Mouse (Mus musculus): ENCODE measurements around the gene Vmn1r16. TPM values are rescaled to one million over a fixed set of nuclear protein-coding genes. Genes with fewer than 3 reads are reported as not detected.
"Not testable (repeated sequence)": the region's sequence is repeated elsewhere in the genome, so short reads cannot be mapped to it uniquely, and the experiment has no call there.

The Vmn1r16 gene
- polyA plus RNA-seq (2014; fragmentation: Nextera tagmentation; extraction: Ambion mirVana) = not detected in 2 replicates

DNA sequence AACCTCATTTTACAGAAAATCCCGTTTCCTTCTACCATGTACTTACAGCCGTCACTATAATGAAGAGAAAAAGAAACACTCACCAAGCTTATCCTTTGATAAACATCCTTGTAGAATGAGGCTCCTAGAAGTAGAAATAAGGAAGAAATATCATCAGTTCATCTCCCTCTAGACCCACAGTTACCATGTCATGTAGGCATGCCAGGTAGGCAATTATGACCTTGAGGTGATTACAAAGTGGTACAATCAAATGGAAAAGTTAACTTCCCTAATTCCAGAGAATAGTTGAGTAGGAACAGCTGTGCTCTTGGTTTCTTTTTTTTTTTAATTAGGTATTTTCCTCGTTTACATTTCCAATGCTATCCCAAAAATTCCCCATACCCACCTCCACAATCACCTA lies at the start of gene Vmn1r16:
Gene Vmn1r16 (minus strand): TSS at position 101 of the 400 bp plus-strand sequence.
- no peaks in the 10 kb centered on the region for H3K4me1 ChIP-seq (ENCODE audit: control insufficient read depth, insufficient read depth, low read length)
- H3K27ac ChIP-seq (ENCODE audit: low read depth, low read length) = no peak within 1 kb of the TSS
- no peaks in the 10 kb centered on the region for H3K36me3 ChIP-seq (ENCODE audit: control insufficient read depth, insufficient read depth, low read length)
- 80% methylated on average over 3 of the region's 3 CpGs for WGBS
- no peak within 1 kb of the TSS for H3K4me2 ChIP-seq (ENCODE audit: low read depth, low read length)
- H3K4me3 ChIP-seq (ENCODE audit: low read depth, low read length) = no peak within 1 kb of the TSS
- no peak for ATAC-seq (ENCODE audit: low read depth)
- no peaks in the 10 kb centered on the region for H3K27me3 ChIP-seq (ENCODE audit: control insufficient read depth, insufficient read depth, low read length)
- H3K9me3 ChIP-seq (ENCODE audit: control insufficient read depth, low read length) = no peaks in the 10 kb centered on the region
- no peak within 1 kb of the TSS for H3K9ac ChIP-seq (replicated peaks; ENCODE audit: low read depth, low read length)

- WGBS = 88% methylated on average over 1 of the region's 1 CpGs
- ATAC-seq (ENCODE audit: low read depth) = no peak
- Histone ChIP-seq H3K9me3 (ENCODE audit: control insufficient read depth, low read length) (no peaks in the 10 kb centered on the region), H3K4me2 (ENCODE audit: low read depth, low read length) (no peak overlapping the region), H3K4me3 (ENCODE audit: low read depth, low read length) (no peak overlapping the region), H3K27me3 (ENCODE audit: control insufficient read depth, insufficient read depth, low read length) (no peaks in the 10 kb centered on the region), H3K9ac (replicated peaks; ENCODE audit: low read depth, low read length) (no peak overlapping the region), H3K36me3 (ENCODE audit: control insufficient read depth, insufficient read depth, low read length) (no peaks in the 10 kb centered on the region), H3K27ac (ENCODE audit: low read depth, low read length) (no peak overlapping the region), H3K4me1 (ENCODE audit: control insufficient read depth, insufficient read depth, low read length) (no peaks in the 10 kb centered on the region)
Measured at GRCm38 (mm10) chr6:57367496-57367895, 38.2 kb upstream of the Vmn1r16 start.

DNA sequence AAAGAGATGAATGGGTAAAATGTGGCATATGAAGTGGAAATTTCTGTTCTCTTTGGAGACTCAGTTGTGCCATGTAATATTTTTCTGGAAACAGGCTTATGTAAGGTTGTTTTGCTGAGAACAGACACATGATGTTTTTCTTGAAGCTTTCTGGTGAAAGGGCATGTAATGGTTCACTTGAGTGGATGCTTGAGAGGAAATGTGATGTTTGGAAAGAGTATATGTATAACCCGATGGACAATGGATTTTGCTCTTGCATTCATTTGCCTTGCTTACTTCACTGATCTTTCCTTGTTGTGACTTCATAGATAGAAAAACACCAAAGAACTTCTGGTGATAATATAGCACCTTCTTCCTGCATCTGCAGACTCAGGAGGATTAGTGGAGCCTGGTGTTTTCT lies 36.6 kb upstream of the Vmn1r16 start:
- 94% methylated on average over 1 of the region's 1 CpGs for WGBS
- not testable (repeated sequence) for H3K4me2 ChIP-seq (ENCODE audit: low read depth, low read length); H3K9ac ChIP-seq (replicated peaks; ENCODE audit: low read depth, low read length); H3K4me1 ChIP-seq (ENCODE audit: control insufficient read depth, insufficient read depth, low read length); ATAC-seq (ENCODE audit: low read depth); H3K4me3 ChIP-seq (ENCODE audit: low read depth, low read length); H3K36me3 ChIP-seq (ENCODE audit: control insufficient read depth, insufficient read depth, low read length); H3K27ac ChIP-seq (ENCODE audit: low read depth, low read length); H3K27me3 ChIP-seq (ENCODE audit: control insufficient read depth, insufficient read depth, low read length); H3K9me3 ChIP-seq (ENCODE audit: control insufficient read depth, low read length)

GRCm38 (mm10) chr6:57363627-57364026 lies 34.3 kb upstream of the Vmn1r16 start, which contains the start of gene Vmn1r17:
TSS of gene Vmn1r17 (minus strand) at chr6:57363727.
- H3K9ac ChIP-seq (replicated peaks; ENCODE audit: low read depth, low read length) = no peak within 1 kb of the TSS
- H3K27me3 ChIP-seq (ENCODE audit: control insufficient read depth, insufficient read depth, low read length) = no peaks in the 10 kb centered on the region
- no peak within 1 kb of the TSS for H3K4me2 ChIP-seq (ENCODE audit: low read depth, low read length)
- no peak for ATAC-seq (ENCODE audit: low read depth)
- H3K4me3 ChIP-seq (ENCODE audit: low read depth, low read length) = no peak within 1 kb of the TSS
- H3K27ac ChIP-seq (ENCODE audit: low read depth, low read length) = no peak within 1 kb of the TSS
- no peaks in the 10 kb centered on the region for H3K4me1 ChIP-seq (ENCODE audit: control insufficient read depth, insufficient read depth, low read length)
- no peaks in the 10 kb centered on the region for H3K36me3 ChIP-seq (ENCODE audit: control insufficient read depth, insufficient read depth, low read length)
- H3K9me3 ChIP-seq (ENCODE audit: control insufficient read depth, low read length) = no peaks in the 10 kb centered on the region
- WGBS = 100% methylated on average over 1 of the region's 1 CpGs

DNA sequence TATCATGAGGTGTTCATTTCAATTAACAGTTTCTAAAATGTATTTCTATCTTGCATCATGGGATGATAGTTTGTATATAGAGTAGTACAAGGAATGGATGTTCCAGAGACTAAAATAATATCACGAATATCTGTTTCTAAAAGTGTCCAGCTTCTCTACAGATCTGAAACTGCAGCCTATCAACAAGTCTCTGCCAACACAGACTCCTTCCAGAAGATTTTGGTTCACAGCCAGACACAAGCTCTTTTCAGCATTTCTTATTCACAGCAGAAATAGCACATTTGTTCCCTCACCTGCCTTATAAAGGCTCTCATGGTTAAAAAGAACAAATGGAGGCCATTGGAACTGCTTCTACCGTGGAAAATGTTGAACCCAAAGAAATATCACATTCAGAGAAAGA lies 27.6 kb upstream of the Vmn1r16 start:
- Histone ChIP-seq H3K36me3 (ENCODE audit: control insufficient read depth, insufficient read depth, low read length) (no peaks in the 10 kb centered on the region), H3K4me3 (ENCODE audit: low read depth, low read length) (no peak overlapping the region), H3K4me2 (ENCODE audit: low read depth, low read length) (no peak overlapping the region), H3K9ac (replicated peaks; ENCODE audit: low read depth, low read length) (no peak overlapping the region), H3K27ac (ENCODE audit: low read depth, low read length) (no peak overlapping the region), H3K4me1 (ENCODE audit: control insufficient read depth, insufficient read depth, low read length) (no peaks in the 10 kb centered on the region), H3K9me3 (ENCODE audit: control insufficient read depth, low read length) (no peaks in the 10 kb centered on the region), H3K27me3 (ENCODE audit: control insufficient read depth, insufficient read depth, low read length) (no peaks in the 10 kb centered on the region)
- ATAC-seq (ENCODE audit: low read depth) = no peak
- 83% methylated on average over 2 of the region's 2 CpGs for WGBS

DNA sequence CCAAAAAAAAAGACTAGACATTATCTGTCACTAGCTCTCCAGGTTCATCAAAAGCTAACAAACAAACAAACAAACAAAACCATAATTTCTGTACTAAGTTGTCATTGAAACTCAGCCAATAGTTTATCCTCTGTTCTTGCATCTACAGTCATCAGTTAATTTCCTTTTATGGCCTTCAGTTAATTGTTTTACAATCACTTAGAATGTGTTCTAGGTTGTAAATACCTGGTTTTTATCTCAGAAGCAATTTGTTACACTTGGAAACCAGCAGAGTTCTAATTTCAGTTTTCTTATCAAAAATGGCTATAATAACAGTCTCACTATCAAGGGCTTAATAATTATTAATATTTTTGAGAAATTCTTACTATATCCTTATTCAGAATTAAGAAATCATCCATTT lies 3.1 kb downstream of the Vmn1r16 start:
- Histone ChIP-seq H3K4me1 (ENCODE audit: control insufficient read depth, insufficient read depth, low read length) (no peaks in the 10 kb centered on the region), H3K27ac (ENCODE audit: low read depth, low read length) (no peak overlapping the region), H3K9me3 (ENCODE audit: control insufficient read depth, low read length) (no peaks in the 10 kb centered on the region), H3K36me3 (ENCODE audit: control insufficient read depth, insufficient read depth, low read length) (no peaks in the 10 kb centered on the region), H3K9ac (replicated peaks; ENCODE audit: low read depth, low read length) (no peak overlapping the region), H3K4me2 (ENCODE audit: low read depth, low read length) (no peak overlapping the region), H3K4me3 (ENCODE audit: low read depth, low read length) (no peak overlapping the region), H3K27me3 (ENCODE audit: control insufficient read depth, insufficient read depth, low read length) (no peaks in the 10 kb centered on the region)
- ATAC-seq (ENCODE audit: low read depth) = no peak

DNA sequence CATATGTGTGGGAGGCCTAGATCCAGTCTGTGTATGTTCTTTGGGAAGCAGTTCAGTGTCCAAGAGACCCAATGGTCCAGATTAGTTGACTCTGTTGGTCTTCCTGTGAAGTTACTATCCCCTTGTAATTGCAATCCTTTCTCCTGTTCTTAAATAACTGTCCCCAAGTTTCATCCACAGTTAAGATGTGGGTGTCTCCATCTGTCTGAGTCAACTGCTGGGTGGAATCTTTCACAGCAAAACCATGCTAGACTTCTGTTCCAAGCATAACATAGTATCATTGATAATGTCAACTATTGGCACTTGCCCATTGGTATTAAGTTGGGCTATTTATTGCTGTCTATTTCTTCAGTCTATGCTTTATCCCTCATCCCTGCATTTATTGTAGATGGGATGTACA lies 50.3 kb downstream of the Vmn1r16 start:
- Histone ChIP-seq H3K9me3 (ENCODE audit: control insufficient read depth, low read length) (no peaks in the 10 kb centered on the region), H3K4me3 (ENCODE audit: low read depth, low read length) (no peak overlapping the region), H3K4me2 (ENCODE audit: low read depth, low read length) (no peak overlapping the region), H3K27me3 (ENCODE audit: control insufficient read depth, insufficient read depth, low read length) (no peaks in the 10 kb centered on the region), H3K4me1 (ENCODE audit: control insufficient read depth, insufficient read depth, low read length) (no peaks in the 10 kb centered on the region), H3K9ac (replicated peaks; ENCODE audit: low read depth, low read length) (no peak overlapping the region), H3K36me3 (ENCODE audit: control insufficient read depth, insufficient read depth, low read length) (no peaks in the 10 kb centered on the region), H3K27ac (ENCODE audit: low read depth, low read length) (no peak overlapping the region)
- no peak for ATAC-seq (ENCODE audit: low read depth)

GRCm38 (mm10) chr6:57272517-57272916 lies 56.8 kb downstream of the Vmn1r16 start:
- Histone ChIP-seq H3K4me3 (ENCODE audit: low read depth, low read length) (no peak overlapping the region), H3K9ac (replicated peaks; ENCODE audit: low read depth, low read length) (no peak overlapping the region), H3K27me3 (ENCODE audit: control insufficient read depth, insufficient read depth, low read length) (no peaks in the 10 kb centered on the region), H3K27ac (ENCODE audit: low read depth, low read length) (no peak overlapping the region), H3K36me3 (ENCODE audit: control insufficient read depth, insufficient read depth, low read length) (no peaks in the 10 kb centered on the region), H3K9me3 (ENCODE audit: control insufficient read depth, low read length) (no peaks in the 10 kb centered on the region), H3K4me2 (ENCODE audit: low read depth, low read length) (no peak overlapping the region), H3K4me1 (ENCODE audit: control insufficient read depth, insufficient read depth, low read length) (no peaks in the 10 kb centered on the region)
- ATAC-seq (ENCODE audit: low read depth) = no peak

- 63% methylated on average over 3 of the region's 3 CpGs for whole genome bisulfite sequencing
- ATAC-seq (ENCODE audit: low read depth) = no peak
- Histone ChIP-seq H3K4me2 (ENCODE audit: low read depth, low read length) (no peak overlapping the region), H3K4me3 (ENCODE audit: low read depth, low read length) (no peak overlapping the region), H3K9ac (replicated peaks; ENCODE audit: low read depth, low read length) (no peak overlapping the region), H3K27me3 (ENCODE audit: control insufficient read depth, insufficient read depth, low read length) (no peaks in the 10 kb centered on the region), H3K9me3 (ENCODE audit: control insufficient read depth, low read length) (no peaks in the 10 kb centered on the region), H3K27ac (ENCODE audit: low read depth, low read length) (no peak overlapping the region), H3K4me1 (ENCODE audit: control insufficient read depth, insufficient read depth, low read length) (no peaks in the 10 kb centered on the region), H3K36me3 (ENCODE audit: control insufficient read depth, insufficient read depth, low read length) (no peaks in the 10 kb centered on the region)
Measured at GRCm38 (mm10) chr6:57271881-57272280, 57.4 kb downstream of the Vmn1r16 start.
